Mouse (Mus musculus): Measurements from ENCODE around the gene Azin2.

Gene Azin2

GRCm38 (mm10) chr4:128978634-128979033 lies 16.4 kb upstream of the Azin2 start:
- DNase-seq (ENCODE audit: low spot score) = no peak

DNA sequence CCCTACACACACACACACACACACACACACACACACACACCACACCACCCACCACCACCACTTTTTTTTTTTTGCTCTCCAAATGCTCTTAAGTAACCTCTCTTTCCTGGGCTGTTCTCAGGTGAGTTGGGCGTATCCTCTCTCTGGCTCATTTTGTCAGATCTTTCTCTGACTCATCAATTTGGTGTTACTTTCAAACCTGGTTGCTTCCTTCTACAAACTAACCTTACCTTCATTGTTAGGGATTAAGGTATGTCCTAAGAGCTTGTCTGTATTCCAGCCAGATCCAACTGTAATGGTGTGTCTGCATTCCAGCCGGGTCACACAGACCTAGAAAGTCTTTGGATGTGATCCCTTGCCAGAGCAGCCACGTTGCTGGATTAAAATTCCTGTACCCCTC lies 15.0 kb upstream of the Azin2 start:
- no peak for DNase-seq (ENCODE audit: low spot score)

DNA sequence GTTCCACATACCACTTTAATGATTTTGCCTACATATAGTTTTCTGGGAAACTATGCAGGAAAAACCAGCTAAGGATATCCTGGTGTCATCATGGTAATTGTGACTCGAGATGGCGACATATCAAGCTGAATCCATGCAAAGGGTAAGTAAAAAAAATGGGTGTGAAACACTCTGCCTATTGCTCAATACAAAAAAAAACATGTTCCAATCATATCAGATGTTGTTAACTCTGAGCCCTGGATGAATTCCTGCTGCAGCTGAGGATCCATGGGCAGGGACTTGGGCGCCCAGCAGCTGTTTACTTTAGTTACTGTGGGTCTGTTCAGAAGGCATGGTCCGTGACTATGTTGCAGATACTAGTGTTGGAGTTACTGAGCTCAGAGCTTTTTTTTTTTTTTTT lies 14.3 kb upstream of the Azin2 start:
- DNase-seq (ENCODE audit: low spot score) = no peak

GRCm38 (mm10) chr4:128974677-128975076 lies 12.4 kb upstream of the Azin2 start:
- no peak for DNase-seq (ENCODE audit: low spot score)

- no peak for DNase-seq (ENCODE audit: low spot score)
These were observed 8.9 kb upstream of the Azin2 start for GRCm38 (mm10) chr4:128971065-128971694.

- DNase-seq (ENCODE audit: low spot score) = no peak
These were observed 8.2 kb upstream of the Azin2 start for GRCm38 (mm10) chr4:128970417-128970807.

DNA sequence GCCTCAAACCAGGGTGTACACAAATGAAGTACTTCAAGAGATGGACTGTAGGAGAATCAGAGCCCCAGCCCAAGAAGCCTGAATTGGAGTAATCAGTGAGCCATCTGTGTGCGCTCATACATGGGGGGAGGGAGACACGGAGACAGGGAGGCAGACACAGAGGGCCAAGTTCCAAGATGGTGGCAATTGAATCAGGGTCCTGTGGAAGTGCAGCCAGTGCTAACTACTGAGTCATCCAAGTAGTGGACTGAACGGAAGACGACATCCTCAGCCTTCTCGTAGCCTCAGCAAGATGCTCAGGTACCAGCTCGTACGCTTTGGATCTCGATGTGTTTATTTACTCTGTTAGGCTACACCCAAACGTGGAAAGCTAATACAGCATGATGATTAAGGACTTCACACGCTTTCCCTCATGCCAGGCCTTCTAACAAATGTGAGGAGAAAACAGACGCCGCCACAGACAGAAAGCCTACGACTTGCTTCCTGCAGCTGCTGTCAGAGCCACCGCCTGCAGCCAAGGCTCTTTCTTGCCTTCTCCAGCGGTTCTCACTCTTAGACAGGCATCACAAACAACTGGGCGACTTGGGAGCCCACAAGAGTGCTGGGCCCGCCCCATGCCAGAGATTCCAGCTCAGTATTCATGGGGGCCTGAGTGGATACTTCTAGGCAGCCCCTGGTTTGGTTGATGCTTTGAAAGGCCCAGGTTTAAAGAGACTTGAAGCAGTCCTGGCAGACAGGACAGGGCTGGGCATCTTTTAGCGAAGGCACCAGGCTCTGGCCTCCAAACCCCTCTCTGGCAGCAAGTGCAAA lies 7.6 kb upstream of the Azin2 start:
- DNase-seq (ENCODE audit: low spot score) = no peak

DNA sequence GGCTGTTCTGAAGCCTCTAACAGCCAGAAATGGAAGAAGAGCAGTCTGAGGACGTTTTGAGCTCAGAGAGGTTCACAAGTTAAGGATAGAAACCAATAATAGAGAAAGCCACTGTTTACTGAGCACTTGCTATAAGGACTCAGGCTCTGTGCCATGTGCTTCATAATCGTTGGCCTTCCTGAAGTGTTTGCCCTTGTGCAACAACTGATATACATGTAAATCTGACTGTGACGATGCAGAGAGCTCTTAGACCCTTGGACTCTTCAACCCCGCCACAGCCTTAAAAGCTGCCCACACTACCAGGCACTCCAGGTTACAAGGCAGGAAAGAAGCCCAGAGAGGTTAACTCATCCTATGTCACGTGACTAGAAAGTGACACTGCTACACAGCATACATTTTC lies 6.8 kb upstream of the Azin2 start:
- DNase-seq (ENCODE audit: low spot score) = no peak

DNA sequence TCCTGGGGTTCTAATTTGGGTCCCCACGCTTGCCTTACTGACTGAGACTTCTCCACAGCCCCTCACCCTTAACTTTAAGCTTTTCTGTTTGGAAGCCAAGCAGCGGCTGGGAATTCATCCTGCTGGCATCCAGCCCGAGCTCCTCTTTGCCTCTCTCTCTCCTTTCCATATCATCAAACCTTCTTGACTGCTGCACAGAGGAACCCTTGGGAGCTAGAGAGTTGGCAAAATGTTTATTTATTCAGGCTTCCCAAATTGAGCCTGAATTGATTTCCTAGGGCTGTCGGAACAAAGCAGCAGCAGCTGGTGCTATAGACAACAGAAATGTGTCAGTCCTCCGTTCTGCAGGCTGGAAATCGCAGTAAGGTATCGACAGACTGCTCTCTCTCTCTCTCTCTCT lies 4.5 kb upstream of the Azin2 start:
- DNase-seq (ENCODE audit: low spot score) = no peak

DNA sequence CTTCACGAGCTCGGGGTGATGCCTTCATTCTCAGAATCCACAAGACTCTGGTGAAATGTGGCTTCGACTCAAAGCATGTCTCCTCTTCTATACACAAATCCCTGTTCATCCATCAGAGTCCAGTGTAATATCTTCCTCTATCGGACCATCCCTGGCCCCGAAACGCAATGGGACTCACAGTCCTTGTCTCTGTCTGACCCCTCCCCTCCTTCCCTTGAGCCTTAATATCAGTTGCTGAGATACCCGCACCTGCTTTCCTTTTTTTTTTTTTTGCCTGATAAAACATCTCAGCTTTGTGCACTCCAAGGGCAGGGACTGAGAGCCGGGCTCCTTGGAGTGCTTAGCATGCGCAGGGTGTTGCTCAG lies 666 bp upstream of the Azin2 start:
- DNase-seq (ENCODE audit: low spot score) = no peak

DNA sequence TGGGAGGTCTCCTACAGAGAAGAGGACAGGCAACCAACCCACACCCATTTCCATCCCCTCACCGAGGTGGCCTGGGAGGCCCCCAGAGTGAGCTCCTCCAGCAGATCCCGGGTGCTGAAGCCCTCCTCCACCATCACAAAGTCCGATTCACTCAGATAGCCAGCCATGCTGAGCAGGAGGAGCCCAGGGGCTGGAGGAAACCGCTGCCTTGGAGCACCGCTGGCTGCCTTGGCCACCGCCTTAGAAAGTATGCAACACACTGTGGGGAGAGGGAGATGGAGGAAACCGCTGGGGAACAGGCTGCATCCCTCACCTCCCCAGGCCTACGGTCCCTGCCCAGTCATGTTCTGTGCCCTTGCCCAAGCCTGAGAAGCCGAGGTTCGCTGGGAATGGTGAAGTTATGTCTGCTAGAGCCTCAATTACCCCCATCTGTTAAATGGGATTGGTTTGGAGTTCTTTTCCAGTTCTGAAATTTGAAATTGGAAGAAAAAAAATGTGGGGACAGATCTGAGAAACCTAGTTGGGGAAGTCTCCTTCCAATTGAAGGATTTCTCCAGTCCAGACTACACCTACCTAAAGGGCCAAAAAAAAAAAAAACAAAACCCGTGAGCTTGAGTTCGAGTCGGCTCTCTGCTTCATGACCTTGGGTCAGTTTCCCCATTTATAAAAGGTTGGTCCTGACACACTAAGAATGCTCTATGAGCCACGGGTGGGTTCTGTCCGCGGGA lies 777 bp downstream of the Azin2 start:
- no peak for DNase-seq (ENCODE audit: low spot score)

DNA sequence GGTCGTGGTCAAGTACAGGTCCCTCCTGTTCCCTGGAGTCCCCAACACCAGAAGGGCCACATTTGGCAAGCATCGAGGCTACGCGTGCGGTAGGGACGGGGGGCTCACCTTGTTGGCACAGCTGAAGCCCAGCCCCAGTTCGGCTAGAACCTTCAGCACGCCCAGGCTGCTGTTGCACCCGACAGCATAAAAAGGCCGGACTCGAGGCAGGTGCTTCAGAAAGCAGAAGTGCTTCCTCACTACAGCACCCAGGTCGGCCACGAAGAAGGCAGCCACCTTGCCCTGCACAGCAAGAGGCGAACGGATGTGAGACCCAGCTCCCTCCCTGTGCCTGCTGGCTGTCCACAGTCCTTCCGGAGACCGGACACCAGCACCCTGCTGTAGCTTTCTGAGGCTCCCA lies 2.6 kb downstream of the Azin2 start:
- DNase-seq (ENCODE audit: low spot score) = no peak

GRCm38 (mm10) chr4:128958849-128959248 lies 3.4 kb downstream of the Azin2 start:
- DNase-seq (ENCODE audit: low spot score) = no peak

DNA sequence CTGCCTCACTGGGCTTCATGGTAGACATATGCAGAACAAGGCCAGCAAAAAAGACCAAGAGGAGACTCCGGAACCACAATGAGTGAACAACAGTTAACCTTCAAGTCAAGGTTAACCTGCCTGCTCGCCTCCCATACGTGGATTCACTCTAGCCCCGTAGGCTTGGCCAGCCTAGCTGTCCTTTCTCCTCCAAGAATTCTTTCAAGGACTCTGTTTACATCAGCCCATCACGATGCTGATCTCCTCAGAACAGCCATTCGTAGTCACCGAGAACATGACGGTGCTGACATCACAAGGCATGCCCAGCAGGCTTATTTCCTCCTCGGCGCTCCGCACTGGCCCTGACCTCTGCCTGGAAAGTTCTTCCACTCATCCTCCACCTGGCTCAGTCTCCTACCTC lies 4.1 kb downstream of the Azin2 start:
- no peak for DNase-seq (ENCODE audit: low spot score)

DNA sequence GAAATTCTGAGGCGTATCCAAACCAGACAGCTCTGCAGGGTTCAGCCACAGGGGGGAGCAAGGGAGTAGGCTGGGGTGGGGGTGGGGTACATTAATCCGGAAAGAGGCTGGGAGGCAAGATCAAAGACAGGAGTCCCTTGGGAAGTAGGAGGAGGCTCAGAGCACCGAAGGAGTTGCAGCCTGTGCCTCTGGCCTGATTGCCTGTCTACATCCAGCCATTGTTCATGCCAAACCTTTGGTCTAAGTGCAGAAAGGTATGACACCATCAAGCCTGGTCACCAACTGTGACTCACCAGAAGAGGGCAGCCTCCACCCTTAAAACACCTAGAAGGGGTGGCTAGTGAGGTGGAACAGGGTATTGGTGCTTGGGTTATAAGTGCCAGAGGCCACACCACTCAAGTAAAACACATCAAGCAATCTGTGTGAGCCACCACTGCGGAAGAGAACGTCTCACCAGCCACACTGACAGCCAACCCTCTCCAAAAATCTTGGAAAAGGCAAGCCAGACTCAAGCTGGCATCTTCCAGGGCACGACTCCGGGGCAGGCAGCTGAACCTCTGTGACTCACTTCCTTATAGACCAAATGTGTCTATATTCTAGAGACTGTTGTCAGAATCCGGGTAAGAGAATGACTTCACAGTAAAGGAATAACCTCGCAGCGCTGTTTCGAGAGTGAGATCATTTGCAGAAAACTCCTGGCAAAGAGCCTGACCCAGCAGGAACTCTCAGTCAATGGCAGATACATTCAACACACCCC lies 4.9 kb downstream of the Azin2 start:
- DNase-seq (ENCODE audit: low spot score) = no peak

GRCm38 (mm10) chr4:128953851-128954250 lies 8.4 kb downstream of the Azin2 start:
- DNase-seq (ENCODE audit: low spot score) = no peak

DNA sequence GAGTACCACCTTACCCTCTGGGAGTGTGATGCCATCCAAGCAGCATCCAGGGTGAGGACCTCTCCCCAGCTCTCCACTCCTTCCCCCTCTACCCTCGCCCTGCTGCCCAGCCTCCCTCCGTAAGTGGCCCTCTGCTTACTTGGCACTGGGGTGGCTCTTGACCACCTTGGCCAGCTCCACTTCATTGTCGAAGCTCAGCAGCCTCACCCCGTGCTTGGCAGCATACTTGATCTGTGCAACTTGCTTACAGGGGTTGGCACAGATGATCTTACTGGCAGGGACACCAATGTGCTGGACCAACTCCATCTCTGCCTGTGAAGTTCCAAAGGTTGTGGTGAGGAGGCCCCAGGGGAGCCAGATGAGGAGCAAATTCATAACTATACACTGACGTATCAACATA lies 11.8 kb downstream of the Azin2 start:
- no peak for DNase-seq (ENCODE audit: low spot score)

DNA sequence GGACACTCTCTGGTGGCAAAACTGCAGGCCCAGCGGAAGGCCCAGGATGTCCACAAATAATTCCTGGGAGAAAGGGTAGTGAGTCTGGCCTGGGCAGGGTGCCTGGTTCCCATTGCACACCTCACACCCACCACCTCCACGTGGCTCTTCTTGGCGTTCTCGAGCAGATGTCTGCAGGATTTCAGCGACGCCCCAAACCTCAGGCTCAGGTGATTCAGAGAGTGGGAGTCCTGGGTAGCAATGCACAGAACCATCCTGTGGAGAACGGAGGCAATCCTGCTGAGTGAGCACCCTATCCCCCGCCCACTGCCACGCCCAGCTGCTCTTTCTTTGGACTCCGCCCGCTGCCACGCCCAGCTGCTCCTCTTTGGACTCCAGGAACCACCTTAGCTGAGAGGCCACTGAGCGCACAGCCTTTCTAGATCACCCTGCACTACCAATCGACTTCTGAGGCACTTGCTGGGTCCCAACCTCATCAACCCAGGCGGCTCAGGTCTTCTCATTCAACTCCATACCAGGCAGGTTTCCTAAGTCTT lies 12.7 kb downstream of the Azin2 start:
- no peak for DNase-seq (ENCODE audit: low spot score)

- DNase-seq (ENCODE audit: low spot score) = no peak
These were observed 14.0 kb downstream of the Azin2 start for GRCm38 (mm10) chr4:128948137-128948674.

- no peak for DNase-seq (ENCODE audit: low spot score)
These were observed 14.8 kb downstream of the Azin2 start for GRCm38 (mm10) chr4:128947326-128947933.

DNA sequence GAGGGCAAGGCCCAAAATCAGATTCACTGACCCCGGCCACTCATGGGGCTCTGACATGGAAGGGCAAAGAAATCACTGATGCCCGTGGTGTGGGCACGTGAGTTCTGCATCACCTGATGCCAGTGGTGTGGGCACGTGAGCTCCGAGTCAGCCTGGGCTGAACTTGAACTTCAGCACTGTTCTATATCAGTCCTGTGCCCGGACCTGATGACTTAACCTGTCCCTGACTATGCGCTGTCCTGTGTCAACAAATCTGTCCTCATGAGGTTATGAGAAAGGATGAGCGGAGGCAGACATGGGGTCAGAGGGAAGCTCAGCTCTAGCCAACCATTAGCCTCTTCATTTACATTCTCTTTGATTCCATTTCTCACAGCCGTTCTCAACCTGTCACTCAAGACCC lies 15.5 kb downstream of the Azin2 start:
- DNase-seq (ENCODE audit: low spot score) = no peak

DNA sequence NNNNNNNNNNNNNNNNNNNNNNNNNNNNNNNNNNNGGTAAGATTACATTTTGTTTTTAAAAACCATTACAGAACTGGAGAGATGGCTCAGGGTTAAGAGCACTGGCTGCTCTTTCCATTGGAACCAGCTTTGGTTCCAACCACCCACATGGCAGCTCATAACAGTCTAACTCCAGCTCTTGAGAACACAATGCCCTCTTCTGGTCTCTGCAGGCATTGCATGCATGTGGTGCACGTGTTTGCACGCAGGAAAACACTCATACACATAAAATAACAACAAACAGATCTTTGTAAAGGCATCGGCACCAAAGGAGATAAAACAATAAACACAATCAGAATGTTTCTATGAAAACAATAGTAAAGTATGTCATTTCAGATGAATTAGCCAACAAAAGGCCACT lies 19.9 kb downstream of the Azin2 start:
- DNase-seq (ENCODE audit: low spot score) = no peak
